Mouse (Mus musculus) lung, embryonic 16.5 days (tissue): ENCODE data around the gene Acaa1a. TPM values are rescaled to one million over a fixed set of nuclear protein-coding genes. Genes with fewer than 3 reads are reported as not detected.

Source experiments
- ATAC-seq: fragments of 200-750 bp; cut with Nextera tagmentation; 2 replicates; pipeline ENCODE4 v1.8.0; 2017; ENCODE audit warnings: low read depth, mild to moderate bottlenecking, moderate library complexity
- H3K27ac ChIP-seq: fragments of 300-500 bp; sonication (generic); 2 replicates; pipeline ENCODE4 v1.5.1; 2014; ENCODE audit warnings: mild to moderate bottlenecking, control low read depth, low read length
- H3K27me3 ChIP-seq: fragments of 300-500 bp; sonication (generic); 2 replicates; pipeline ENCODE4 v1.6.1; 2014; ENCODE audit warnings: low read depth, low read length, mixed read lengths; ENCODE audit not compliant: control insufficient read depth, insufficient read depth
- H3K36me3 ChIP-seq: fragments of 300-500 bp; sonication (generic); 2 replicates; pipeline ENCODE4 v1.6.1; 2014; ENCODE audit warnings: low read length; ENCODE audit not compliant: control insufficient read depth, insufficient read depth
- H3K4me1 ChIP-seq: fragments of 300-500 bp; sonication (generic); replicated peaks from 2 replicates; pipeline ENCODE4 v1.6.1; 2014; ENCODE audit warnings: low read length, mixed read lengths; ENCODE audit not compliant: control insufficient read depth, insufficient read depth
- H3K4me2 ChIP-seq: fragments of 300-500 bp; sonication (generic); 2 replicates; pipeline ENCODE4 v1.6.1; 2014; ENCODE audit warnings: low read depth, low read length, control low read depth
- H3K4me3 ChIP-seq: fragments of 300-500 bp; sonication (generic); 2 replicates; pipeline ENCODE4 v1.5.1; 2014; ENCODE audit warnings: mild to moderate bottlenecking, low read length, control low read depth
- H3K9ac ChIP-seq: fragments of 300-500 bp; sonication (generic); 2 replicates; pipeline ENCODE4 v1.6.1; 2014; ENCODE audit warnings: low read length, control low read depth
- H3K9me3 ChIP-seq: fragments of 300-500 bp; sonication (generic); 2 replicates; pipeline ENCODE4 v1.6.1; 2016; ENCODE audit warnings: low read length; ENCODE audit not compliant: control insufficient read depth
- WGBS: fragments of 180-500 bp; shearing (Covaris S2); extraction: QIAGEN DNeasy Blood & Tissue Kit; methylation state at CpG from one replicate; pipeline ENCODE4 v1.1.7; 2014; 5-methylcytosine and 5-hydroxymethylcytosine counted together
- polyA plus RNA-seq: library from polyadenylated mRNA; unstranded; fragments of >200 nt; fragmentation: Nextera tagmentation; extraction: Ambion mirVana; gene quantifications from 2 replicates; pipeline ENCODE4 v1.2.1, GENCODE M21; 2015

Acaa1a gene
- 111 and 123 TPM in 2 replicates for polyA plus RNA-seq

- Histone ChIP-seq H3K9me3 (no peaks in the 10 kb centered on the region), H3K4me3 (peak within 1 kb of the TSS; percentile 86), H3K4me2 (peak within 1 kb of the TSS; percentile 96), H3K36me3 (peaks cover 12% of the 10 kb centered on the region), H3K27me3 (no peaks in the 10 kb centered on the region), H3K27ac (peak within 1 kb of the TSS; percentile 96), H3K9ac (peak within 1 kb of the TSS; percentile 91), H3K4me1 (peaks cover 18% of the 10 kb centered on the region)
- ATAC-seq, result peak; percentile 3; the same call in 1 of the 2 replicates
- under 1% methylated on average over 43 of the region's 43 CpGs for WGBS
These were observed at the start of gene Acaa1a for GRCm38 (mm10) chr9:119339558-119340211. Acaa1a (plus strand) TSS chr9:119339676.

- Histone ChIP-seq H3K4me2 (no peak overlapping the region), H3K27me3 (no peaks in the 10 kb centered on the region), H3K9me3 (no peaks in the 10 kb centered on the region), H3K4me1 (no peaks in the 10 kb centered on the region), H3K36me3 (no peaks in the 10 kb centered on the region; the same call in 1 of the 2 replicates), H3K27ac (no peak overlapping the region), H3K9ac (no peak overlapping the region), H3K4me3 (no peak overlapping the region)
- ATAC-seq, result no peak
- WGBS, result 85% methylated on average over 3 of the region's 3 CpGs
These were observed 48.7 kb upstream of the Acaa1a start for GRCm38 (mm10) chr9:119290791-119291190.

- 78% methylated on average over 6 of the region's 6 CpGs for WGBS
- H3K36me3 ChIP-seq, result peaks cover 6% of the 10 kb centered on the region
- no peaks in the 10 kb centered on the region for H3K27me3 ChIP-seq
- no peak overlapping the region for H3K4me3 ChIP-seq
- ATAC-seq, result no peak
- H3K9ac ChIP-seq, result no peak overlapping the region
- H3K4me1 ChIP-seq, result no peaks in the 10 kb centered on the region
- H3K9me3 ChIP-seq, result no peaks in the 10 kb centered on the region
- H3K27ac ChIP-seq, result no peak overlapping the region
- no peak overlapping the region for H3K4me2 ChIP-seq
These were observed 41.8 kb upstream of the Acaa1a start for GRCm38 (mm10) chr9:119297696-119298095.

DNA sequence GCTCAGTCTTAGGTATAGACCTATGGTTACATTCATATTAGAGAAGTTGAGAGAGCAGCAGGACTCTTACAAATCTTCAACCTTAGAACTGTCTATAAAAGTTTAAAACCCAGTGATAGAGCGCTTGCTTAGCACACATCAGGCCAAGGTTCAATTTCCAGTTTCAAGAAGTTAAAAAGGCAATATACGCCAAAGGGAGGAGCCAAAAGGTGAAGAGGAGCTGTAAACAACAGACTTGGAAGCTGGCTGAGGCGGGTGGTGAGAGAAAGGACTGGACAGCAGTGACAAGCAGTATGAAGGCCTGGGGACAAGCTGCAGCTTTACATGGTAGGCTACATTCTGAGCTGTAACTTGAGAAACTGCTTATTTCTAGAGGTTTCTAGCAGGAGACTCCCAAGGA is 40.9 kb upstream of the Acaa1a start:
- no peak overlapping the region for H3K4me3 ChIP-seq
- 71% methylated on average over 3 of the region's 3 CpGs for WGBS
- no peaks in the 10 kb centered on the region for H3K9me3 ChIP-seq
- H3K9ac ChIP-seq, result no peak overlapping the region
- peaks cover 6% of the 10 kb centered on the region for H3K36me3 ChIP-seq
- no peak overlapping the region for H3K27ac ChIP-seq
- no peaks in the 10 kb centered on the region for H3K27me3 ChIP-seq
- H3K4me1 ChIP-seq, result no peaks in the 10 kb centered on the region
- ATAC-seq, result no peak
- H3K4me2 ChIP-seq, result no peak overlapping the region

DNA sequence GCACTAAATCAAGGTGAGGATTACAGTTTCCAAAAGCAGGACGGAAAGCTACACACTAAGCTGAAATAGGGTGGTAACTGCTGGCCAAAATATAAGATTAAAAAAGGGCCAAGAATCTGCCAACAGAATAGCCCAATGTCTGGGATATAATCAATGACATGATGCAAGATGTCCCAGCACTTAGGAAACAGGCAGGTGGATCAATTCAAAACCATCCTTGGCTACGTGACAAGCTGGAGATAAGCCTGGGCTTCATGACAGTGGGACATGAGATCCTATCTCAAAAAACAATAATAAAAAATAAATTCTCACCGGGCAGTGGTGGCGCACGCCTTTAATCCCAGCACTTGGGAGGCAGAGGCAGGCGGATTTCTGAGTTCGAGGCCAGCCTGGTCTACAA is 33.6 kb upstream of the Acaa1a start:
- Histone ChIP-seq H3K4me3 (no peak overlapping the region), H3K9me3 (no peaks in the 10 kb centered on the region), H3K4me1 (0 out of 2 replicates have a peak, but pooled peaks cover 3% of the 10 kb centered on the region), H3K27ac (no peak overlapping the region), H3K27me3 (no peaks in the 10 kb centered on the region), H3K9ac (no peak overlapping the region), H3K36me3 (peaks cover 3% of the 10 kb centered on the region), H3K4me2 (no peak overlapping the region)
- no peak for ATAC-seq
- 87% methylated on average over 7 of the region's 7 CpGs for WGBS

- no peaks in the 10 kb centered on the region for H3K27me3 ChIP-seq
- no peaks in the 10 kb centered on the region for H3K9me3 ChIP-seq
- H3K4me2 ChIP-seq, result no peak overlapping the region
- whole genome bisulfite sequencing, result 82% methylated on average over 1 of the region's 1 CpGs
- no peak overlapping the region for H3K27ac ChIP-seq
- H3K4me1 ChIP-seq, result peaks cover 3% of the 10 kb centered on the region; the same call in 1 of the 2 replicates
- no peak overlapping the region for H3K9ac ChIP-seq
- H3K4me3 ChIP-seq, result no peak overlapping the region
- ATAC-seq, result no peak
- H3K36me3 ChIP-seq, result no peaks in the 10 kb centered on the region
These were observed 30.4 kb upstream of the Acaa1a start for GRCm38 (mm10) chr9:119309067-119309466.

DNA sequence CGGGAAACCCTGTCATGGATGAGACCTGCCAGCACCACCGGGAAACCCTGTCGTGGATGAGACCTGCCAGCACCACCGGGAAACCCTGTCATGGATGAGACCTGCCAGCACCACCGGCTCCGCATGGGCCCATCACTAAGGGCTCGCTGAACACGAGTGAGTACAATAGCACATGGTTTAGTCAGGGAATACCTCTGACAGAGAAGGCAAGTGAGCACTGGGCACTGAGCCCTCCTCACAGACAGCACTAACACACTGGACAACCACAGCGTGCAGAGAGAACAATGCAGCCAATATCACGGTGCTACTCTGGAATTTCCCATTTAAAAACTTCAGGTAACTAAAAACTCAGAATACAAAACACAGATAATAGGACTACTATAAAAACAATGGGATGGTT is 26.4 kb upstream of the Acaa1a start:
- Histone ChIP-seq H3K27ac (no peak overlapping the region), H3K4me1 (no peaks in the 10 kb centered on the region; the same call in 1 of the 2 replicates), H3K9me3 (no peaks in the 10 kb centered on the region), H3K4me3 (no peak overlapping the region), H3K27me3 (no peaks in the 10 kb centered on the region), H3K36me3 (no peaks in the 10 kb centered on the region), H3K9ac (no peak overlapping the region), H3K4me2 (no peak overlapping the region)
- no peak for ATAC-seq
- 90% methylated on average over 10 of the region's 10 CpGs for WGBS

DNA sequence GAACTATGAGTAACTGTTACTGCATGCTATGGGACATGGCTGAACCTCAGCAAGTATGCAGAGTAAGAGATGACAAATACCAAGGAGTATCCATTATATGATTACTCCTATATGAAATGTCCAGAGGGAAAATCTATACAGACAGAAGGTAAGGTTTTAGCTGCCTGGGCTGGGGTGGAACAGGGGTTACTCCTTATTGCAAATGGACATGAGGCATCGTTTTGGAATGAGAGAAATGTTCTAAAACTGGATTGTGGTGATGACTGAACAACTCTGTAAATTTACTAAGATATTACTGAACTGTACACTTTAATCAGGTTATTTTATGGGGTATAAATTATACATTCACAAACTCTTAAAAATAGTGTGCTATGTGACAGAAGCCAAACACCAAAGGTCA is 20.6 kb upstream of the Acaa1a start:
- H3K9ac ChIP-seq, result no peak overlapping the region
- H3K36me3 ChIP-seq, result no peaks in the 10 kb centered on the region
- H3K27me3 ChIP-seq, result no peaks in the 10 kb centered on the region
- H3K4me2 ChIP-seq, result no peak overlapping the region
- no peak overlapping the region for H3K27ac ChIP-seq
- ATAC-seq, result no peak
- no peak overlapping the region for H3K4me3 ChIP-seq
- H3K9me3 ChIP-seq, result no peaks in the 10 kb centered on the region
- 78% methylated on average over 1 of the region's 1 CpGs for WGBS
- peaks cover 13% of the 10 kb centered on the region for H3K4me1 ChIP-seq

GRCm38 (mm10) chr9:119320446-119320845 is 19.0 kb upstream of the Acaa1a start:
- Histone ChIP-seq H3K27me3 (no peaks in the 10 kb centered on the region), H3K9me3 (no peaks in the 10 kb centered on the region), H3K4me3 (peak overlapping the region; percentile 91), H3K4me1 (peaks cover 13% of the 10 kb centered on the region), H3K27ac (no peak overlapping the region), H3K9ac (no peak overlapping the region), H3K4me2 (peak overlapping the region; percentile 94), H3K36me3 (no peaks in the 10 kb centered on the region)
- WGBS, result 82% methylated on average over 7 of the region's 7 CpGs
- no peak for ATAC-seq
